10 mouse cellular contexts compared by ENCODE assay signal in the genomic region with DNA sequence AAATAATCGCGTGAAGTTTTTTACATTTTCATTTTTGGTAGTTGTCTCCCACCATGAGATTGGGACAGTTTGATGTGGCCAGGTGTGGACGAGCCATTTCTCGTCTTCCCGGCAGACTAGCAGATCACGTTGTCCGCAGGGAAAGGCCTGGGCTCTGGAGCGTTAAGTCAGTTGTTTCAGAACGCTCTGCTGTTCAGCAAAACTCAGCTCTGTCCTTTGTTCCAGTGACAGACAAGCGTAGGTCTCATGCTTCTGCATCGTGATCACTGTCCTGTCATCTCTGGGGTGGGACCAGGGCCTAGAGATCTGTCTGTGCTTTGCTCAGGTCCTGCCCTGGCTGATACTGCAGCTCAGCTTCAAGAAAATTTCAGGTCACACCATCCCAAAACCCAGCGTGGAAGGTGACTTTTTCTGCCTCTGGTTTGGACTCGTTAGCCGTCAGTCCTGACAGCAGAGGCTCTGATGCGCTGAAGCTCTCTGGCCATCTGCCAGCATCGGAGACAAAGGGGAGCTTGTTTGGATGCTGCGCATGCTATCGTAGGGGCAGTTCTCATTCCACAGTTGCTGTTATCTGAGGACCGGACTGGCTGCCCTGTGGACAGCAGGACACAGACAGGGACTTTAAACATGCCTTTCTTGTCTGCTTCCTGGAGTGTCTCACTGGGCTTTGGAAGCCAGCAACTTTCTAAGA. TPM values are rescaled to one million over a fixed set of nuclear protein-coding genes. Genes with fewer than 3 reads are reported as not detected.
DNase-seq lines count a peak whose midpoint lies in the region; ATAC-seq and TF ChIP-seq lines count a peak whose summit lies in the region.
"Had no signal": no experiment of that assay in that cellular context is flagged by ENCODE, and none has a peak within 500 bp of the region (broad histone marks: within the 10 kb centered on the region; RNA-seq: fewer than 3 reads in every experiment).

No protein-coding gene starts in this region.

- no peak overlapping the region for H3K4me2 ChIP-seq in intestine, embryonic 16.5 days (ENCODE audit: low read depth, low read length)
- H3K4me2 ChIP-seq in intestine, postnatal 0 days (replicated peaks; ENCODE audit: low read depth) = no peak overlapping the region
- peak overlapping the region; percentile 26; the same call in 1 of the 2 replicates for H3K4me2 ChIP-seq in heart, embryonic 14.5 days (ENCODE audit: low read length)
- no peak overlapping the region for H3K4me2 ChIP-seq in midbrain, postnatal 0 days (ENCODE audit: low read depth, low read length, poor library complexity, severe bottlenecking)
- H3K4me2 ChIP-seq: embryonic facial prominence, embryonic 12.5 days; liver, embryonic 15.5 days had no signal

- peak; percentile 34; the same call in 1 of the 2 replicates for ATAC-seq in intestine, embryonic 16.5 days
- ATAC-seq in intestine, postnatal 0 days = no peak
- ATAC-seq in heart, embryonic 14.5 days (ENCODE audit: insufficient number of reproducible peaks, insufficient read depth, low FRiP score, low read depth) = no peak
- ATAC-seq in midbrain, postnatal 0 days (ENCODE audit: low FRiP score) = peak; percentile 41; the same call in 1 of the 2 replicates

- H3K27ac ChIP-seq in intestine, embryonic 16.5 days (ENCODE audit: low read length) = no peak overlapping the region
- no peak overlapping the region for H3K27ac ChIP-seq in intestine, postnatal 0 days (ENCODE audit: low read depth, low read length)
- peak overlapping the region; percentile 70 to 77 for H3K27ac ChIP-seq in heart, embryonic 14.5 days (replicated peaks in 1 of 2; ENCODE audit: control insufficient read depth in 1 of 2, insufficient read depth in 1 of 2, low read depth in 2 of 2, low read length in 2 of 2)
- H3K27ac ChIP-seq in midbrain, postnatal 0 days (ENCODE audit: low read depth, low read length) = no peak overlapping the region
- H3K27ac ChIP-seq: embryonic facial prominence, embryonic 12.5 days; liver, embryonic 15.5 days had no signal

- peaks cover 3% of the 10 kb centered on the region; the same call in 1 of the 2 replicates for H3K36me3 ChIP-seq in intestine, embryonic 16.5 days (ENCODE audit: control insufficient read depth, insufficient read depth, low read length)
- H3K36me3 ChIP-seq in intestine, postnatal 0 days (ENCODE audit: control insufficient read depth, insufficient read depth) = peaks cover 32% of the 10 kb centered on the region
- peaks cover 44% of the 10 kb centered on the region for H3K36me3 ChIP-seq in heart, embryonic 14.5 days (ENCODE audit: control insufficient read depth, insufficient read depth, low read length)
- no peaks in the 10 kb centered on the region; the same call in 1 of the 2 replicates for H3K36me3 ChIP-seq in midbrain, postnatal 0 days (ENCODE audit: insufficient read depth, low read length)

- WGBS in intestine, embryonic 16.5 days = 72% methylated on average over 19 of the region's 19 CpGs
- WGBS in intestine, postnatal 0 days = 70% methylated on average over 19 of the region's 19 CpGs
- 27% methylated on average over 19 of the region's 19 CpGs for WGBS in heart, embryonic 14.5 days
- 42% methylated on average over 19 of the region's 19 CpGs for WGBS in midbrain, postnatal 0 days

- no peak overlapping the region for H3K9ac ChIP-seq in intestine, embryonic 16.5 days (ENCODE audit: low read depth, low read length)
- H3K9ac ChIP-seq in intestine, postnatal 0 days (ENCODE audit: low read depth, low read length) = no peak overlapping the region
- peak overlapping the region; percentile 22 for H3K9ac ChIP-seq in heart, embryonic 14.5 days (ENCODE audit: low read length)
- no peak overlapping the region for H3K9ac ChIP-seq in midbrain, postnatal 0 days (replicated peaks; ENCODE audit: low read length, poor library complexity, severe bottlenecking)
- H3K9ac ChIP-seq: embryonic facial prominence, embryonic 12.5 days; liver, embryonic 15.5 days had no signal

- H3K4me1 ChIP-seq in intestine, embryonic 16.5 days (ENCODE audit: control insufficient read depth, insufficient read depth, low read length) = peaks cover 2% of the 10 kb centered on the region; the same call in 1 of the 2 replicates
- H3K4me1 ChIP-seq in intestine, postnatal 0 days (replicated peaks; ENCODE audit: control insufficient read depth, insufficient read depth, low read length) = no peaks in the 10 kb centered on the region
- H3K4me1 ChIP-seq in heart, embryonic 14.5 days (ENCODE audit: control insufficient read depth in 2 of 2, insufficient read depth in 2 of 2, low read length in 2 of 2) = peaks cover 43 to 44% of the 10 kb centered on the region in 2 experiments
- no peaks in the 10 kb centered on the region; the same call in 1 of the 2 replicates for H3K4me1 ChIP-seq in midbrain, postnatal 0 days (ENCODE audit: insufficient read depth, low read length)

- no peak overlapping the region for H3K4me3 ChIP-seq in intestine, embryonic 16.5 days (ENCODE audit: low read length)
- no peak overlapping the region for H3K4me3 ChIP-seq in intestine, postnatal 0 days (ENCODE audit: low read depth, low read length)
- H3K4me3 ChIP-seq in heart, embryonic 14.5 days (ENCODE audit: control insufficient read depth in 1 of 2, insufficient read depth in 1 of 2, low read depth in 1 of 2, low read length in 2 of 2) = no peak overlapping the region
- no peak overlapping the region for H3K4me3 ChIP-seq in midbrain, postnatal 0 days (ENCODE audit: low read depth, low read length)
- H3K4me3 ChIP-seq: embryonic facial prominence, embryonic 12.5 days; liver, embryonic 15.5 days had no signal

- H3K27me3 ChIP-seq in intestine, embryonic 16.5 days (replicated peaks; ENCODE audit: control insufficient read depth, insufficient read depth, low read length) = no peaks in the 10 kb centered on the region
- H3K27me3 ChIP-seq in intestine, postnatal 0 days (replicated peaks; ENCODE audit: control insufficient read depth, insufficient read depth, low read length) = no peaks in the 10 kb centered on the region
- no peaks in the 10 kb centered on the region for H3K27me3 ChIP-seq in heart, embryonic 14.5 days (ENCODE audit: control insufficient read depth, insufficient read depth, low read length)
- no peaks in the 10 kb centered on the region for H3K27me3 ChIP-seq in midbrain, postnatal 0 days (ENCODE audit: insufficient read depth, low read length)
- H3K27me3 ChIP-seq: embryonic facial prominence, embryonic 12.5 days; liver, embryonic 15.5 days had no signal

- no peak for TF ChIP-seq CTCF in intestine, postnatal 0 days (IDR thresholded peaks at IDR 0.05; ENCODE audit: low read depth)
- no peak for TF ChIP-seq CTCF in midbrain, postnatal 0 days (IDR thresholded peaks at IDR 0.05)

- peak; percentile 13 for DNase-seq in embryo, embryonic 9.5 days (ENCODE audit: extremely low spot score)
- peak; percentile 53 for DNase-seq in left cerebral cortex, adult 11 months (ENCODE audit: low spot score)
- DNase-seq in midbrain, postnatal 0 days (ENCODE audit: low spot score) = peak; percentile 80
- no peak for DNase-seq in B cell, adult 2 months
- no peak for DNase-seq in spleen, postnatal 4 days (ENCODE audit: low spot score in 2 of 2)

- H3K9me3 ChIP-seq in intestine, embryonic 16.5 days (ENCODE audit: control insufficient read depth, low read length) = peaks cover 3% of the 10 kb centered on the region; the same call in 1 of the 2 replicates
- H3K9me3 ChIP-seq in intestine, postnatal 0 days (ENCODE audit: control insufficient read depth) = no peaks in the 10 kb centered on the region
- H3K9me3 ChIP-seq in heart, embryonic 14.5 days (ENCODE audit: control insufficient read depth, low read length) = peaks cover 8% of the 10 kb centered on the region
- no peaks in the 10 kb centered on the region for H3K9me3 ChIP-seq in midbrain, postnatal 0 days (ENCODE audit: low read length)
- H3K9me3 ChIP-seq: liver, embryonic 15.5 days had no signal

RNA-seq across cellular contexts. Expression of a gene that starts 45.6 kb away (rescaled TPM):
- 4.5 and 6.0 TPM in 2 replicates for polyA plus RNA-seq in intestine, embryonic 16.5 days (2015; fragmentation: Nextera tagmentation; extraction: Ambion mirVana)
- 12.6 and 14.8 TPM in 2 replicates for polyA plus RNA-seq in intestine, postnatal 0 days (2015; fragmentation: Nextera tagmentation; extraction: Ambion mirVana)
- 2.3 and 2.5 TPM in 2 replicates for polyA plus RNA-seq in heart, embryonic 14.5 days (2014; fragmentation: Nextera tagmentation; extraction: Ambion mirVana)
- 6.0 and 11.6 TPM in 2 replicates for total RNA-seq in midbrain, postnatal 0 days (2014; rRNA removed)
- 4.2 and 4.7 TPM in 2 replicates for polyA plus RNA-seq in midbrain, postnatal 0 days (2015; fragmentation: Nextera tagmentation; extraction: Ambion mirVana)

Comparison
In these comparisons a context has a peak if more than half of its experiments do, and no peak if none do; other contexts are left out.
1. ATAC-seq: peak in intestine, embryonic 16.5 days (single experiment) and midbrain, postnatal 0 days (single experiment); none in intestine, postnatal 0 days (single experiment) and heart, embryonic 14.5 days (single experiment).
2. H3K27ac ChIP-seq: peak in heart, embryonic 14.5 days (2 of 2); none in intestine, embryonic 16.5 days (single experiment), intestine, postnatal 0 days (single experiment) and midbrain, postnatal 0 days (single experiment).
3. DNase-seq: peak in embryo, embryonic 9.5 days (single experiment), left cerebral cortex, adult 11 months (single experiment) and midbrain, postnatal 0 days (single experiment); none in B cell, adult 2 months (0 of 2) and spleen, postnatal 4 days (0 of 2).